Mouse (Mus musculus): Measurements from ENCODE around the gene Gm20532. TPM values are rescaled to one million over a fixed set of nuclear protein-coding genes. Genes with fewer than 3 reads are reported as not detected.

The Gm20532 gene
- polyA plus RNA-seq, 1 experiment from 2014 or later, result not detected

DNA sequence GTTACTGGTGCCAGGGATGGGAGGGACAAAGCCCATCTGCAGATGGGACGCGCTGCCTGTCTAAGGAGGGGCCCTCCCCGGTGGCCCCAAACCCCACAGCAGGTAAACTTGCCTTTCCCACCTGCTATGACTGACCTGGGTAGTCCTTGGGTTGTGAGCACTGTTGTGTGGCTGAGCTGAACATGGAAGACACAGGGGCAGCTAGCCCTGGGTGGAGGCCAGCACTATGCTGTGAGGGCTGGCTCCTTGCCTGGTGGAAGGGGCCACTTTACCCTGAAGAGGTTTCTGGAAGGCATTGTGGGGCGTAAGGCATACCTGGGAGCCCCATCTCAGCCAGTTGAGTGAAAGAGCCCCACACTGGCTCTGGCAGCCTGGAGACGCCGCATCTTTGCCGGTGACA is 4.5 kb downstream of the Gm20532 start:
- H3K4me3 ChIP-seq (ENCODE audit: low read length), result no peak overlapping the region; the same call in 1 of the 2 replicates
- H3K4me1 ChIP-seq (ENCODE audit: insufficient read depth, low read length), result peaks cover 33% of the 10 kb centered on the region
- H3K36me3 ChIP-seq (ENCODE audit: insufficient read depth, low read length), result peaks cover 20% of the 10 kb centered on the region
- H3K27me3 ChIP-seq (ENCODE audit: insufficient read depth, low read length), result no peaks in the 10 kb centered on the region
- WGBS, result 87% methylated on average over 7 of the region's 7 CpGs
- H3K27ac ChIP-seq (ENCODE audit: low read length), result peak overlapping the region; percentile 25; the same call in 1 of the 2 replicates
- H3K9ac ChIP-seq (replicated peaks; ENCODE audit: low read length), result no peak overlapping the region
- ATAC-seq (ENCODE audit: low FRiP score, low TSS enrichment), result no peak
- H3K4me2 ChIP-seq (replicated peaks; ENCODE audit: low read depth, low read length), result 0 out of 2 replicates have a peak overlapping the region, but pooled peaks have one; percentile 3
- H3K9me3 ChIP-seq (ENCODE audit: low read length), result no peaks in the 10 kb centered on the region

DNA sequence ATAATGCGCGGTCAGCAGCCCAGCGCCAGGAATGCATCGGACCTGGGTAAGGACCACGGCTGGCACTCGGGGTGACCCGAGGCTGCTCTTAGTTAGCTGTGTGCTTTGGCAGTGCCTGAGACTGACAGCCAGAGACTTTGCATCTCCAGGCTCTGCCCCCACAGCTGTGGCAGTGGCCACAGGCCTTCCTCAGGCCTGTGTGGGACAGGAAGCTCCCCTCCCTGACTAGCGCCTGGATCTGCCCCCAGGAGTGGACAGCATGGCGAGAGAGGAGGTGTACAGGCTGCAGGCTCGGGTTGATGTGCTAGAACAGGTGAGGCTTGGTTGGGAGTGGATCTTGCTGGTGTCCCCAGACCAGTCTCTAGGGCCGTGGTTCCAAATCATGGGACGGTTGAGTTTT is 5.0 kb downstream of the Gm20532 start:
- 80% methylated on average over 12 of the region's 12 CpGs for WGBS
- ATAC-seq (ENCODE audit: low FRiP score, low TSS enrichment), result no peak
- Histone ChIP-seq H3K9ac (replicated peaks; ENCODE audit: low read length) (no peak overlapping the region), H3K4me1 (ENCODE audit: insufficient read depth, low read length) (peaks cover 34% of the 10 kb centered on the region), H3K4me3 (ENCODE audit: low read length) (no peak overlapping the region; the same call in 1 of the 2 replicates), H3K27me3 (ENCODE audit: insufficient read depth, low read length) (no peaks in the 10 kb centered on the region), H3K4me2 (replicated peaks; ENCODE audit: low read depth, low read length) (peak overlapping the region; percentile 3; the same call in 1 of the 2 replicates), H3K9me3 (ENCODE audit: low read length) (no peaks in the 10 kb centered on the region), H3K36me3 (ENCODE audit: insufficient read depth, low read length) (peaks cover 23% of the 10 kb centered on the region), H3K27ac (ENCODE audit: low read length) (peak overlapping the region; percentile 25; the same call in 1 of the 2 replicates)

DNA sequence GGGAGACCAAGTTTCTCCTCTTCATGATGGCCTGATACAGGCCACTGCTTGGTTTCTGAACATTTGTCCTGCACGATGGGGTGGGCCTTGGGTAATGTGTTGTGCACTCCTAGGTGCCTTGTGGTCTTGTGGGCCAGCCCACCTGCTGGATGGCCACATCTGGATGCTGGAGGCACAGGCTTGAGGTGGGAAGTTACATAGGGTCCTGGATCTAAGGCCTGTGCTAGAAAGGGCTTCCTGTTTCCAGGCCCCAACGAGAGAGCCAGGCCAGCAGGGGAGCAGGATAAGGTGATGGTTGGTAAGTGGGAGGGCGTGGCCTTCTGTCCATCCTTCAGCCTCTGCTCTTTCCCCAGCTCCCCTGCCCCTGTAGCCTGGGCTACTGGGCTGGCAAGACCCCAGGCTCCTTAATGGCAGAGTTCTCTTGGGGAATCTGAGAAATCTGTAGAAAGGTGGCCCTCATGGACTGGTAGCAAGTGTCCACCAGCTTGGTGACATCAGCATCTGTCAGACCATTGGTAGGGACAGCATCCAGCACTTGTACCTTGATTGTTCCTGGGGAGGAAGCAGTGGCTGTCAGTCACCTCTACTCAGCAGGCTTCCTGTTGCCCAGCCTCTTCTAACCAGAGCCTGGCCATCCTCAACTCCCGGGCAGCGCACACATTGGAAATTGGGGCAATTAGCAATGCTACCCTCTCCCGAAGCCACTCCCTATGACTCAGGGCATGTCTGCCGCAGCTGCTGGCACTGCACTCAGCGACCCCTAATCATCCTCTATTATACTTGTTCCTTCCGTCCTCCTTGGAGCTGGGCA is 7.0 kb downstream of the Gm20532 start:
- no peak for ATAC-seq (ENCODE audit: low FRiP score, low TSS enrichment)
- H3K9me3 ChIP-seq (ENCODE audit: low read length), result no peaks in the 10 kb centered on the region
- peaks cover 21% of the 10 kb centered on the region for H3K4me1 ChIP-seq (ENCODE audit: insufficient read depth, low read length)
- WGBS, result 53% methylated on average over 9 of the region's 9 CpGs
- no peak overlapping the region for H3K27ac ChIP-seq (ENCODE audit: low read length)
- H3K9ac ChIP-seq (replicated peaks; ENCODE audit: low read length), result no peak overlapping the region
- H3K4me3 ChIP-seq (ENCODE audit: low read length), result no peak overlapping the region
- H3K4me2 ChIP-seq (replicated peaks; ENCODE audit: low read depth, low read length), result no peak overlapping the region
- H3K27me3 ChIP-seq (ENCODE audit: insufficient read depth, low read length), result no peaks in the 10 kb centered on the region
- H3K36me3 ChIP-seq (ENCODE audit: insufficient read depth, low read length), result peaks cover 23% of the 10 kb centered on the region

DNA sequence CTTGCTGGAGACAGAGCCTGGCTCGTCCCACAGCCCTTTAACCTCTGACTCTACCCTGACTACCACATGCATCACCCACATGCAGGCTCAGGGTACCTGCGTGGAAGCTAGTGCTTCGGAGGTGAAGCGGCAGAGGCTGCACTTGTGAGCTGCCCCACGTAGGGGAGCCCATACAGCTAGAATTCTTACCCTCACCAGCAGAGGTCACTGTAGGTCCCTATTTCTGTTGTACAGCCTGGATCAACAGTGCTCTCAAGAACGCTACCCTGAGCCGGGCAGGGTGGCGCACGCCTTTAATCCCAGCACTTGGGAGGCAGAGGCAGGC is 7.5 kb downstream of the Gm20532 start:
- no peak overlapping the region for H3K4me2 ChIP-seq (replicated peaks; ENCODE audit: low read depth, low read length)
- ATAC-seq (ENCODE audit: low FRiP score, low TSS enrichment), result peak; percentile 29; the same call in 1 of the 2 replicates
- no peak overlapping the region for H3K9ac ChIP-seq (replicated peaks; ENCODE audit: low read length)
- no peaks in the 10 kb centered on the region for H3K9me3 ChIP-seq (ENCODE audit: low read length)
- H3K4me1 ChIP-seq (ENCODE audit: insufficient read depth, low read length), result peaks cover 16% of the 10 kb centered on the region
- H3K27me3 ChIP-seq (ENCODE audit: insufficient read depth, low read length), result no peaks in the 10 kb centered on the region
- whole genome bisulfite sequencing, result 65% methylated on average over 9 of the region's 9 CpGs
- no peak overlapping the region for H3K27ac ChIP-seq (ENCODE audit: low read length)
- H3K4me3 ChIP-seq (ENCODE audit: low read length), result no peak overlapping the region
- H3K36me3 ChIP-seq (ENCODE audit: insufficient read depth, low read length), result peaks cover 23% of the 10 kb centered on the region

DNA sequence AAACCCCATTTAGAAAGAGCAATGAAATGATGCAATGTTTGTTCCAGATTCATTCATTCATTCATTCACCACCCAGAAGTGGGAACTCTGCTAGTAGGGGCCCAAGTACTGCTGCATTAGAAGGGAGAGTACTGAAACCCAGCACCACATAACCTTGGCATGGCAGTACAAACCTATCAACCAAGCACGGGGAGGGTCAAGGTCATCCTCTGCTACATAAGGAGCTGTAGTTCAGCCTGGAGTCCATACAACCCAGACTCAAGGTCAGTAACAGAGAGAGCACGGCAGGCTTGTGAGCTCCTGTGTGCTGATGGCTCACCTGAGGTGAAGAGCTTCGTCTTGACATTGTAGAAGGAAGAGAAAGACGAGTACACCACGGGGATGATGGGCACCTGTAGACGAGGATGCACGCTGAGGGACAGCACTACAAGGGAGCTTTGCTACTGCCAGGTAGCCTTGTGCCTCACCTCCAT is 8.1 kb downstream of the Gm20532 start:
- Histone ChIP-seq H3K4me1 (ENCODE audit: insufficient read depth, low read length) (peaks cover 16% of the 10 kb centered on the region), H3K9ac (replicated peaks; ENCODE audit: low read length) (no peak overlapping the region), H3K27ac (ENCODE audit: low read length) (peak overlapping the region; percentile 82), H3K4me2 (replicated peaks; ENCODE audit: low read depth, low read length) (no peak overlapping the region), H3K4me3 (ENCODE audit: low read length) (no peak overlapping the region), H3K36me3 (ENCODE audit: insufficient read depth, low read length) (peaks cover 23% of the 10 kb centered on the region), H3K9me3 (ENCODE audit: low read length) (no peaks in the 10 kb centered on the region), H3K27me3 (ENCODE audit: insufficient read depth, low read length) (no peaks in the 10 kb centered on the region)
- 84% methylated on average over 7 of the region's 7 CpGs for WGBS
- ATAC-seq (ENCODE audit: low FRiP score, low TSS enrichment), result peak; percentile 1

DNA sequence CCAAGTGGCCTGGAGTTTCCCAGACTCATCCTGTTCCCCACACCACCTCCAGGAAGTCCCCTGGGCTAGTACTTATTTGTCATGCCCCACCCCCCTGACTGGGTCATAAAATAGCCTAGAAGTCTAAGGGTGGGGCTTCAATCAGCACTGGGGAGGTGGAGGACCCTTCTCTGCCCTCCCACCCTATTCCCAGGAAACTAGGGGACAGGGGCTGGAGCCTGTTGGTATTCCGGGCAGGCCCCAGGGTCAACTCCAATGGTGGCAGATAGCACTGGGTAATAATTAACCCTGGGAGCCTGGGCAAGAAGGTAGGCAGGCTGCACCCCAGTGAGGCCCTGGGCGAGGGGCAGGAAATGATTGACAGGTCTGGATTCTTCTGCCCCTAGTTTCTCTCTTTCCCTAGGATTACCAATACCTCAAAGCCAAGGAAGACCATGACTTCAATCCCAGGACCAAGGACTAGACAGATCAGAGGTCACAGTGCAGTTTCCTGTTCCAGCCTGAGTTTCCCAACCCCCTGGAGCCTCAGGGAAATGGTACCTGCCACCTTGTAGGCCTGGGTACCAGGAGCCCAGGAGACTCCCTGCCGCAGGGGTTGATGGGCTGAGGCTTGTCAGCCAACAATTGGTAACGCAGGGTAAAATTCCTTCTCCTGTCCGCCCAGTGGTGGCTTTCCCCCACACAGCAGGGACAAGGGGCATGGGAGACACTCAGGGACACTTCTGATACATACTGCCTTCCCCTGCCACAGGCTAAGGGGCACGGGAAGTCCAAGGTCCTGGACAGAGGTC is 8.7 kb downstream of the Gm20532 start:
- H3K4me3 ChIP-seq (ENCODE audit: low read length), result no peak overlapping the region
- H3K9me3 ChIP-seq (ENCODE audit: low read length), result no peaks in the 10 kb centered on the region
- ATAC-seq (ENCODE audit: low FRiP score, low TSS enrichment), result peak; percentile 65
- peak overlapping the region; percentile 82 for H3K27ac ChIP-seq (ENCODE audit: low read length)
- WGBS, result 56% methylated on average over 6 of the region's 6 CpGs
- no peaks in the 10 kb centered on the region for H3K27me3 ChIP-seq (ENCODE audit: insufficient read depth, low read length)
- H3K36me3 ChIP-seq (ENCODE audit: insufficient read depth, low read length), result peaks cover 23% of the 10 kb centered on the region
- no peak overlapping the region for H3K9ac ChIP-seq (replicated peaks; ENCODE audit: low read length)
- no peak overlapping the region for H3K4me2 ChIP-seq (replicated peaks; ENCODE audit: low read depth, low read length)
- peaks cover 19% of the 10 kb centered on the region for H3K4me1 ChIP-seq (ENCODE audit: insufficient read depth, low read length)

DNA sequence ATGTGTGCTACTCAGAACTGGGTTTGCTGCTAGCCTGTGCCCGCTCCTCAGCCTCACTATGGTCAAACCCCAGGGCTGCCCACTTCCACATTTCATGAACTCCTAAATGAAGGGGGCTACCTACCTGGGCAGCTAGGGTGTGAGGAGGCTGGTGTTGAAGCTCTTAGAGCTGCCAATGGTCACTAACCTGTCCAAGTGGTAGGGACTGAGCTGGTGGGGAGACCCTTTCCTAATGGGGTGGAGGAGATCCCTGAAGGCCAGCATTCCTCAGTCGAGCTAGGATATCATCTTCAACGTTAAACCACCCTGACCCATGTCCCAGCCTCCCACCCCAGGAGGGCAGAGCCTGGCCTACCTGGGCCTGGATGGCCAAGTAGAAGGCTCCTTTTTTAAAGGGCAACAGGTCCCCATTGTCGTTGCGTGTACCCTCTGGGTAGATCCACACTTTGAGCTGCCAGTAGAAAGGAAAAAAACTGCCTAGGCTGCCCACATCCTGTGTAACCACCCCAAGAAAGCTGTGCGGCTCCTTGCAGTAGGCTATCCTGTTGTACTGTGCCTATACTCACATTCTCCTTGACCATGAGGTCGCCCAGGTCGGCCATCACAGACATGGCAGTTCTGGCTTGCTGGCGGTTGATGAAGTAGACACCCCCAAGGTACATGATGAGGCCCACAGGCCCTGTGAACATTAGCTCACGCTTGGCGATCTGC is 9.4 kb downstream of the Gm20532 start:
- peaks cover 23% of the 10 kb centered on the region for H3K36me3 ChIP-seq (ENCODE audit: insufficient read depth, low read length)
- peak overlapping the region; percentile 82 for H3K27ac ChIP-seq (ENCODE audit: low read length)
- H3K27me3 ChIP-seq (ENCODE audit: insufficient read depth, low read length), result no peaks in the 10 kb centered on the region
- no peaks in the 10 kb centered on the region for H3K9me3 ChIP-seq (ENCODE audit: low read length)
- 81% methylated on average over 11 of the region's 11 CpGs for WGBS
- H3K4me2 ChIP-seq (replicated peaks; ENCODE audit: low read depth, low read length), result no peak overlapping the region
- peaks cover 26% of the 10 kb centered on the region for H3K4me1 ChIP-seq (ENCODE audit: insufficient read depth, low read length)
- H3K9ac ChIP-seq (replicated peaks; ENCODE audit: low read length), result no peak overlapping the region
- ATAC-seq (ENCODE audit: low FRiP score, low TSS enrichment), result no peak
- no peak overlapping the region for H3K4me3 ChIP-seq (ENCODE audit: low read length)

DNA sequence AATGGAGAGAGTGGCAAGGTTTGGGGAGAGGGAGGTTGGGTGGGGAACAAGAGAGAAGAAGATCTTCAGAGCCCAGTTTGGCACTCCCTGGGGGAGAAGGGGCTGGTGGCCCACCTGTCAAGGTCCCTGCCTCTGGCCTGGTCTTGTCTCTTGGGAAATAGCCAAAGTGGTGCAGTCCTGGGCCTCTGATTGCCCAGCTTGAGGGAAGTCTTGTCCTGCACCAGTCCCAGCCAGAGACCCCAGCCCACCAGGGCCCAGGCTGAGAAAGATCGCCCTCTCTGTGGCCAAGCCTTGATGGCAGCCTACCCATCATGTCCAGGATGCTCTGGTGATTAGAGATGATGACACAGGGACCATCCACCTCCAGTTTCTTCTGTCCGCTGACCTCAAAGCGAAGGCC is 10.5 kb downstream of the Gm20532 start:
- Histone ChIP-seq H3K27me3 (ENCODE audit: insufficient read depth, low read length) (no peaks in the 10 kb centered on the region), H3K36me3 (ENCODE audit: insufficient read depth, low read length) (peaks cover 23% of the 10 kb centered on the region), H3K4me2 (replicated peaks; ENCODE audit: low read depth, low read length) (no peak overlapping the region), H3K9ac (replicated peaks; ENCODE audit: low read length) (no peak overlapping the region), H3K27ac (ENCODE audit: low read length) (no peak overlapping the region), H3K4me1 (ENCODE audit: insufficient read depth, low read length) (peaks cover 28% of the 10 kb centered on the region), H3K4me3 (ENCODE audit: low read length) (no peak overlapping the region), H3K9me3 (ENCODE audit: low read length) (no peaks in the 10 kb centered on the region)
- no peak for ATAC-seq (ENCODE audit: low FRiP score, low TSS enrichment)
- 95% methylated on average over 3 of the region's 3 CpGs for WGBS

DNA sequence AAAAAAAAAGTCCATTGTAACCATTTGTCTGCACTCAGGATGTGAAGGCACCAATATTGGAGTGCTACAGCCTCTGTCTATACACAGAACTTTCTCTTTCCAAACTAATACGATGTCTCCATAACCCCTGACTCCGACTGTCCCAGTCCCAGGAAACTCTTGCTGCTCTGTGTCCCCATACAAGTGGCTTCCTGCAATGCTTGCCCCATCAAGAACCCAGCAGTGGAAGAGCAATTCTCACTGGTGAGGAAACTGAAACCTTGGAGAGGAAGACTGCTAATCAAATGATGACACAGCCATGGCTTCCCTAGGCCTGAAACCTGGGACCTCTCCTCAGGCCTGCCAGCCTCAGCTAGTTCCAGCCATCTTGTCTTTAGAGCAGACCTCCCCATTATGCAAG is 11.4 kb downstream of the Gm20532 start:
- no peak for ATAC-seq (ENCODE audit: low FRiP score, low TSS enrichment)
- no peak overlapping the region for H3K9ac ChIP-seq (replicated peaks; ENCODE audit: low read length)
- WGBS, result 88% methylated on average over 2 of the region's 2 CpGs
- H3K27me3 ChIP-seq (ENCODE audit: insufficient read depth, low read length), result no peaks in the 10 kb centered on the region
- H3K36me3 ChIP-seq (ENCODE audit: insufficient read depth, low read length), result peaks cover 15% of the 10 kb centered on the region
- no peak overlapping the region for H3K4me2 ChIP-seq (replicated peaks; ENCODE audit: low read depth, low read length)
- H3K4me1 ChIP-seq (ENCODE audit: insufficient read depth, low read length), result peaks cover 30% of the 10 kb centered on the region
- no peak overlapping the region; the same call in 1 of the 2 replicates for H3K27ac ChIP-seq (ENCODE audit: low read length)
- no peak overlapping the region for H3K4me3 ChIP-seq (ENCODE audit: low read length)
- H3K9me3 ChIP-seq (ENCODE audit: low read length), result no peaks in the 10 kb centered on the region
